Mouse (Mus musculus): ENCODE measurements around the gene Naaa. TPM values are rescaled to one million over a fixed set of nuclear protein-coding genes. Genes with fewer than 3 reads are reported as not detected.
A peak's percentile ranks its signal among the peaks of the same experiment; 100 is the strongest.

Gene Naaa
- polyA plus RNA-seq, 1 experiment from 2014 or later: 6.6 TPM

- Histone ChIP-seq H3K27me3 (no peaks in the 10 kb centered on the region), H3K4me1 (no peaks in the 10 kb centered on the region), H3K9me3 (no peaks in the 10 kb centered on the region), H3K36me3 (no peaks in the 10 kb centered on the region), H3K4me2 (replicated peaks) (no peak overlapping the region), H3K9ac (replicated peaks) (no peak overlapping the region), H3K4me3 (no peak overlapping the region), H3K27ac (replicated peaks) (no peak overlapping the region)
- ATAC-seq (ENCODE audit: low FRiP score, low read depth): no peak
- WGBS: 36% methylated on average over 10 of the region's 10 CpGs
Observed at GRCm38 (mm10) chr5:92228776-92229175, 49.2 kb downstream of the Naaa start.

- Histone ChIP-seq H3K4me2 (replicated peaks) (no peak overlapping the region), H3K9ac (replicated peaks) (no peak overlapping the region), H3K27me3 (no peaks in the 10 kb centered on the region), H3K4me3 (no peak overlapping the region), H3K4me1 (no peaks in the 10 kb centered on the region), H3K36me3 (no peaks in the 10 kb centered on the region), H3K27ac (replicated peaks) (no peak overlapping the region), H3K9me3 (no peaks in the 10 kb centered on the region)
- ATAC-seq (ENCODE audit: low FRiP score, low read depth): no peak
- 92% methylated on average over 7 of the region's 7 CpGs for WGBS
Observed at GRCm38 (mm10) chr5:92227782-92228181, 50.2 kb downstream of the Naaa start.

DNA sequence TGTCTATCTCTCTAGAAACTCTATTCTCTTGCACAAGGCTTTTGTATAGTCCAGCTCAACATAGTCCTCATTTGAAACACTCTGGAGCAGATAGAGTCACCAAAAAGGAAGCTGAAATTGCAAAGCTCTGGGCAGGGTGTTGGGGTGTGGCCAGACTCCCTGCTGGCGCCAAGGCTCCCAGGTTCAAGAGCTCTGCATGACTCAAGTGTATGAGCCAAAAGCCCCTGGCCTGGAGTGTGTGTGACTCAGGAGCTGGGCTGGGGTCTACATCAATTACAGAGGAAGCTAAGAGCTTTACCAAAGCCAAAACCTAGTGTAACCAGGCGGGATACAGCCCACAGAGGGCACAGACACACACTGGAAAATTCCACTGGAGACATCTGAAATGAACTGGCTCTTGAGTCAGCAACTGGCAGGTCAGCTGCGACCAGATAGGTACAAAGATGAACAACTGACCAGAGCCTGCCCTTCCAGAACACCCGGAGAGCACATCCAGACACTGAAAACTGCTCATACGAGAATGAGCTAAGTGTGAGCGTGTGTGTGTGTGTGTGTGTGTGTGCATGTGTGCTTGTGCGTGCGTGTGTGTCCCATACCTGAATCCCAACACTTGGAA, 57.6 kb downstream of the Naaa start:
- ATAC-seq (ENCODE audit: low FRiP score, low read depth): no peak
- Histone ChIP-seq H3K27ac (replicated peaks) (no peak overlapping the region), H3K4me3 (no peak overlapping the region), H3K9ac (replicated peaks) (no peak overlapping the region), H3K4me1 (peaks cover 12% of the 10 kb centered on the region), H3K9me3 (no peaks in the 10 kb centered on the region), H3K36me3 (no peaks in the 10 kb centered on the region), H3K27me3 (no peaks in the 10 kb centered on the region), H3K4me2 (replicated peaks) (no peak overlapping the region)
- whole genome bisulfite sequencing: 90% methylated on average over 8 of the region's 8 CpGs

DNA sequence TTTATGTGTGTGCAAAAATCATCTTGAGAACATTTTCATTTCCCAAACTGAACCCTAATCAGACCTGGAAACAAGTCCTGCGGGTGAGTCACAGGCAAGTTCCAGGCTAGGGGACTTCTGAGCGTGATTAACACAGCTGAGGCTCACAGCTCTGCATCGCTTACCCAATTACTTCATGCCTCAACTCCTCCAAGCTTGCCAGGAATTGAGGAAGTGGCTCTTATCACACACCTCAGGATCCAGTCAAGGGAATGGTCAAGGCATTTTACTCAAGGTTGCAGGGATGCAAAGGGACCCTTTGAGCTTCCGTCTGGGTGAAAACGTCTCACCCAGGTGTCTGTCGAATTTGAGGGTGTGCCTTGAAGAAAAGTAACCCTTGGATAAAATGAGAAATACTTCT, 58.1 kb downstream of the Naaa start:
- Histone ChIP-seq H3K27me3 (no peaks in the 10 kb centered on the region), H3K36me3 (no peaks in the 10 kb centered on the region), H3K9ac (replicated peaks) (no peak overlapping the region), H3K4me3 (no peak overlapping the region), H3K4me2 (replicated peaks) (no peak overlapping the region), H3K27ac (replicated peaks) (no peak overlapping the region; the same call in 1 of the 2 replicates), H3K9me3 (no peaks in the 10 kb centered on the region), H3K4me1 (peaks cover 12% of the 10 kb centered on the region)
- no peak for ATAC-seq (ENCODE audit: low FRiP score, low read depth)
- WGBS: 72% methylated on average over 6 of the region's 6 CpGs

- peak overlapping the region; percentile 31 for H3K4me2 ChIP-seq (replicated peaks)
Observed at GRCm38 (mm10) chr5:92218915-92219793, 58.8 kb downstream of the Naaa start.

DNA sequence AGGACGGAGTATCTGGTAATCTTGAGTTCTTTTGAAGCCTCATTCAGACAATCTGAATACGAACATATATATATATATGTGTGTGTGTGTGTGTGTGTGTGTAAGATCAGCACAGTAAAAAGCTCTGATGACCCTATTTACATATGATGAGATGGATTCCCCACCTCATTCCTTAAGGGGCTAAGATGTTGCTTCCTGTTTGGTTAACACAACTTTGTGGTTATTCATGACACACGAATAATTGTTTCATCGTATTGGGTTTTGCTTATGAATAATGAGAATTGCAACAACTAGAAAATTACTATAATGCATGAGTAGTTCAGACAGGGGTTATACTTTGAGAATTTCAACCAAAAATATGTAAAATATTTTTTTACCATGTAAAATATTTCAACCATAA, 62.7 kb downstream of the Naaa start, which contains the start of gene U90926:
Gene U90926, minus strand, starts transcription at position 101 of the 400 bp plus-strand sequence.
- H3K9ac ChIP-seq (replicated peaks): no peak within 1 kb of the TSS
- no peaks in the 10 kb centered on the region for H3K9me3 ChIP-seq
- H3K27me3 ChIP-seq: no peaks in the 10 kb centered on the region
- no peaks in the 10 kb centered on the region for H3K36me3 ChIP-seq
- H3K4me2 ChIP-seq (replicated peaks): no peak within 1 kb of the TSS
- H3K4me3 ChIP-seq: no peak within 1 kb of the TSS
- WGBS: 93% methylated on average over 4 of the region's 4 CpGs
- ATAC-seq (ENCODE audit: low FRiP score, low read depth): no peak
- no peak within 1 kb of the TSS for H3K27ac ChIP-seq (replicated peaks)
- peaks cover 12% of the 10 kb centered on the region for H3K4me1 ChIP-seq

More at GRCm38 (mm10) chr5:92218915-92219793, 58.8 kb downstream of the Naaa start:
- Histone ChIP-seq H3K27me3 (no peaks in the 10 kb centered on the region), H3K4me3 (no peak overlapping the region), H3K9ac (replicated peaks) (no peak overlapping the region), H3K4me1 (peaks cover 12% of the 10 kb centered on the region), H3K9me3 (no peaks in the 10 kb centered on the region), H3K27ac (replicated peaks) (peak overlapping the region; percentile 76), H3K36me3 (no peaks in the 10 kb centered on the region)
- ATAC-seq (ENCODE audit: low FRiP score, low read depth): peak; percentile 83
- 27% methylated on average over 17 of the region's 17 CpGs for WGBS

- no peaks in the 10 kb centered on the region for H3K4me1 ChIP-seq
- H3K9me3 ChIP-seq: no peaks in the 10 kb centered on the region
- no peak overlapping the region for H3K4me2 ChIP-seq (replicated peaks)
- WGBS: 97% methylated on average over 4 of the region's 4 CpGs
- no peak for ATAC-seq (ENCODE audit: low FRiP score, low read depth)
- no peaks in the 10 kb centered on the region for H3K36me3 ChIP-seq
- H3K4me3 ChIP-seq: no peak overlapping the region
- no peak overlapping the region for H3K27ac ChIP-seq (replicated peaks)
- H3K9ac ChIP-seq (replicated peaks): no peak overlapping the region
- no peaks in the 10 kb centered on the region for H3K27me3 ChIP-seq
Observed at GRCm38 (mm10) chr5:92212231-92212630, 65.7 kb downstream of the Naaa start.

GRCm38 (mm10) chr5:92210205-92210604, 67.8 kb downstream of the Naaa start:
- Histone ChIP-seq H3K9ac (replicated peaks) (no peak overlapping the region), H3K4me3 (no peak overlapping the region), H3K4me2 (replicated peaks) (no peak overlapping the region), H3K4me1 (no peaks in the 10 kb centered on the region), H3K9me3 (no peaks in the 10 kb centered on the region), H3K27ac (replicated peaks) (no peak overlapping the region), H3K27me3 (no peaks in the 10 kb centered on the region), H3K36me3 (no peaks in the 10 kb centered on the region)
- no peak for ATAC-seq (ENCODE audit: low FRiP score, low read depth)
- 84% methylated on average over 8 of the region's 8 CpGs for WGBS

Other genes starting within 250 kb of the Naaa start
- 0.99 and 1.3 TPM in 2 replicates for gene Cdkl2, start 234.3 kb downstream of the Naaa start, polyA plus RNA-seq (2016; fragmentation: Nextera tagmentation; extraction: Ambion mirVana)
- 303 and 317 TPM in 2 replicates for gene G3bp2, start 194.5 kb downstream of the Naaa start, polyA plus RNA-seq (2016; fragmentation: Nextera tagmentation; extraction: Ambion mirVana)
- 50.5 and 52.0 TPM in 2 replicates for gene Uso1, start 140.2 kb downstream of the Naaa start, polyA plus RNA-seq (2016; fragmentation: Nextera tagmentation; extraction: Ambion mirVana)
- gene U90926, start 62.8 kb downstream of the Naaa start, polyA plus RNA-seq (2016; fragmentation: Nextera tagmentation; extraction: Ambion mirVana): not detected in 2 replicates
- 0.19 and 0.21 TPM in 2 replicates for gene Ppef2, start 21.9 kb downstream of the Naaa start, polyA plus RNA-seq (2016; fragmentation: Nextera tagmentation; extraction: Ambion mirVana)
- 38.0 and 43.3 TPM in 2 replicates for gene Sdad1, start 32.3 kb upstream of the Naaa start, polyA plus RNA-seq (2016; fragmentation: Nextera tagmentation; extraction: Ambion mirVana)
- gene Cxcl9, start 49.9 kb upstream of the Naaa start, polyA plus RNA-seq (2016; fragmentation: Nextera tagmentation; extraction: Ambion mirVana): not detected in 2 replicates
- gene Art3, start 53.7 kb upstream of the Naaa start, polyA plus RNA-seq (2016; fragmentation: Nextera tagmentation; extraction: Ambion mirVana): 2.6 TPM in 2 replicates
- 0.55 TPM in 1 of 2 replicates, not detected in the other for gene Cxcl10, start 70.7 kb upstream of the Naaa start, polyA plus RNA-seq (2016; fragmentation: Nextera tagmentation; extraction: Ambion mirVana)
- 53.1 and 63.0 TPM in 2 replicates for gene Nup54, start 157.0 kb upstream of the Naaa start, polyA plus RNA-seq (2016; fragmentation: Nextera tagmentation; extraction: Ambion mirVana)
- gene Scarb2, start 228.7 kb upstream of the Naaa start, polyA plus RNA-seq (2016; fragmentation: Nextera tagmentation; extraction: Ambion mirVana): 14.2 and 17.0 TPM in 2 replicates